Mouse (Mus musculus): Measurements from ENCODE around the gene Dpy30. TPM values are rescaled to one million over a fixed set of nuclear protein-coding genes. Genes with fewer than 3 reads are reported as not detected.
A peak's percentile ranks its signal among the peaks of the same experiment; 100 is the strongest.
"Not testable (repeated sequence)": the region's sequence is repeated elsewhere in the genome, so short reads cannot be mapped to it uniquely, and the experiment has no call there.

Gene Dpy30
- total and polyA plus RNA-seq, 2 experiments from 2014 or later = 96.7 to 209 TPM

GRCm38 (mm10) chr17:74300089-74300488, 23.7 kb downstream of the Dpy30 start:
- Histone ChIP-seq H3K27ac (ENCODE audit: low read depth) (no peak overlapping the region), H3K9me3 (replicated peaks; ENCODE audit: control insufficient read depth, low read length) (no peaks in the 10 kb centered on the region), H3K4me2 (ENCODE audit: low read depth, low read length) (no peak overlapping the region), H3K27me3 (ENCODE audit: control insufficient read depth, insufficient read depth, low read length) (no peaks in the 10 kb centered on the region), H3K36me3 (replicated peaks; ENCODE audit: control insufficient read depth, insufficient read depth, low read length) (peaks cover 34% of the 10 kb centered on the region), H3K9ac (replicated peaks; ENCODE audit: low read depth, low read length) (no peak overlapping the region), H3K4me3 (ENCODE audit: low read depth, low read length) (no peak overlapping the region), H3K4me1 (ENCODE audit: control insufficient read depth, insufficient read depth) (no peaks in the 10 kb centered on the region)
- TF ChIP-seq EP300 (IDR thresholded peaks at IDR 0.05; ENCODE audit: low read depth) = no peak
- ATAC-seq (ENCODE audit: insufficient read depth, low read depth) (no peak), DNase-seq (ENCODE audit: low spot score) (no peak)
- WGBS = 88% methylated on average over 5 of the region's 5 CpGs

- not testable (repeated sequence) for H3K4me1 ChIP-seq (ENCODE audit: control insufficient read depth, insufficient read depth); H3K27me3 ChIP-seq (ENCODE audit: control insufficient read depth, insufficient read depth, low read length); H3K4me2 ChIP-seq (ENCODE audit: low read depth, low read length); DNase-seq (ENCODE audit: low spot score); ATAC-seq (ENCODE audit: insufficient read depth, low read depth); H3K9ac ChIP-seq (replicated peaks; ENCODE audit: low read depth, low read length); H3K27ac ChIP-seq (ENCODE audit: low read depth); H3K9me3 ChIP-seq (replicated peaks; ENCODE audit: control insufficient read depth, low read length); H3K4me3 ChIP-seq (ENCODE audit: low read depth, low read length)
- H3K36me3 ChIP-seq (replicated peaks; ENCODE audit: control insufficient read depth, insufficient read depth, low read length) = peaks cover 31% of the 10 kb centered on the region
- WGBS = 92% methylated on average over 5 of the region's 5 CpGs
These were observed 26.8 kb downstream of the Dpy30 start for GRCm38 (mm10) chr17:74296991-74297390.

GRCm38 (mm10) chr17:74296076-74296823, 27.5 kb downstream of the Dpy30 start:
- Histone ChIP-seq H3K4me1 (ENCODE audit: control insufficient read depth, insufficient read depth) (peaks cover 11% of the 10 kb centered on the region; the same call in 1 of the 2 replicates), H3K27me3 (ENCODE audit: control insufficient read depth, insufficient read depth, low read length) (no peaks in the 10 kb centered on the region), H3K27ac (ENCODE audit: low read depth) (peak overlapping the region; percentile 99), H3K4me3 (ENCODE audit: low read depth, low read length) (peak overlapping the region; percentile 95), H3K9ac (replicated peaks; ENCODE audit: low read depth, low read length) (peak overlapping the region; percentile 90), H3K9me3 (replicated peaks; ENCODE audit: control insufficient read depth, low read length) (no peaks in the 10 kb centered on the region), H3K4me2 (ENCODE audit: low read depth, low read length) (peak overlapping the region; percentile 72), H3K36me3 (replicated peaks; ENCODE audit: control insufficient read depth, insufficient read depth, low read length) (peaks cover 23% of the 10 kb centered on the region)
- ATAC-seq (ENCODE audit: insufficient read depth, low read depth) (no peak), DNase-seq (ENCODE audit: low spot score) (peak; percentile 32)
- peak; percentile 28 for TF ChIP-seq CTCF (IDR thresholded peaks at IDR 0.05; ENCODE audit: low read depth)
- TF ChIP-seq EP300 (IDR thresholded peaks at IDR 0.05; ENCODE audit: low read depth) = no peak
- 43% methylated on average over 11 of the region's 11 CpGs for WGBS

GRCm38 (mm10) chr17:74295026-74295970, 28.4 kb downstream of the Dpy30 start, which contains the start of gene Memo1:
Memo1 (minus strand) TSS chr17:74295521.
- DNase-seq (ENCODE audit: low spot score) (peak; percentile 81), ATAC-seq (ENCODE audit: insufficient read depth, low read depth) (peak; percentile 85)
- H3K4me1 ChIP-seq (ENCODE audit: control insufficient read depth, insufficient read depth) = peaks cover 11% of the 10 kb centered on the region; the same call in 1 of the 2 replicates
- no peaks in the 10 kb centered on the region for H3K9me3 ChIP-seq (replicated peaks; ENCODE audit: control insufficient read depth, low read length)
- under 1% methylated on average over 53 of the region's 110 CpGs for WGBS
- TF ChIP-seq CTCF (IDR thresholded peaks at IDR 0.05; ENCODE audit: low read depth) (no peak), EP300 (IDR thresholded peaks at IDR 0.05; ENCODE audit: low read depth) (no peak)
- no peaks in the 10 kb centered on the region for H3K27me3 ChIP-seq (ENCODE audit: control insufficient read depth, insufficient read depth, low read length)
- H3K4me2 ChIP-seq (ENCODE audit: low read depth, low read length) = peak within 1 kb of the TSS; percentile 72
- peak within 1 kb of the TSS; percentile 90 for H3K9ac ChIP-seq (replicated peaks; ENCODE audit: low read depth, low read length)
- H3K36me3 ChIP-seq (replicated peaks; ENCODE audit: control insufficient read depth, insufficient read depth, low read length) = peaks cover 14% of the 10 kb centered on the region; the same call in 1 of the 2 replicates
- H3K4me3 ChIP-seq (ENCODE audit: low read depth, low read length) = peak within 1 kb of the TSS; percentile 95
- H3K27ac ChIP-seq (ENCODE audit: low read depth) = peak within 1 kb of the TSS; percentile 99

- under 1% methylated on average over 65 of the region's 80 CpGs for WGBS
These were observed 29.2 kb downstream of the Dpy30 start for GRCm38 (mm10) chr17:74294426-74295025.

More at GRCm38 (mm10) chr17:74294426-74295025, 29.2 kb downstream of the Dpy30 start:
- DNase-seq (ENCODE audit: low spot score) = no peak
- Histone ChIP-seq H3K4me3 (ENCODE audit: low read depth, low read length) (peak overlapping the region; percentile 95), H3K9me3 (replicated peaks; ENCODE audit: control insufficient read depth, low read length) (no peaks in the 10 kb centered on the region), H3K4me1 (ENCODE audit: control insufficient read depth, insufficient read depth) (peaks cover 11% of the 10 kb centered on the region; the same call in 1 of the 2 replicates), H3K27me3 (ENCODE audit: control insufficient read depth, insufficient read depth, low read length) (no peaks in the 10 kb centered on the region), H3K27ac (ENCODE audit: low read depth) (peak overlapping the region; percentile 99), H3K4me2 (ENCODE audit: low read depth, low read length) (peak overlapping the region; percentile 72), H3K9ac (replicated peaks; ENCODE audit: low read depth, low read length) (peak overlapping the region; percentile 90), H3K36me3 (replicated peaks; ENCODE audit: control insufficient read depth, insufficient read depth, low read length) (peaks cover 10% of the 10 kb centered on the region; the same call in 1 of the 2 replicates)
- peak; percentile 85 for ATAC-seq (ENCODE audit: insufficient read depth, low read depth)
- TF ChIP-seq EP300 (IDR thresholded peaks at IDR 0.05; ENCODE audit: low read depth) (no peak), CTCF (IDR thresholded peaks at IDR 0.05; ENCODE audit: low read depth) (no peak)
